Mouse (Mus musculus): ENCODE results near the gene Gm10840.
A peak's percentile ranks its signal among the peaks of the same experiment; 100 is the strongest.
"Not testable (repeated sequence)": the region's sequence is repeated elsewhere in the genome, so short reads cannot be mapped to it uniquely, and the experiment has no call there.

Gm10840 gene

GRCm38 (mm10) chr11:106160841-106161721 is at the start of gene Gm10840, which contains the start of gene Limd2:
TSS of gene Gm10840 (plus strand) at chr11:106160850.
TSS of gene Limd2 (minus strand) at chr11:106160860.
- peak; percentile 73 for DNase-seq

DNA sequence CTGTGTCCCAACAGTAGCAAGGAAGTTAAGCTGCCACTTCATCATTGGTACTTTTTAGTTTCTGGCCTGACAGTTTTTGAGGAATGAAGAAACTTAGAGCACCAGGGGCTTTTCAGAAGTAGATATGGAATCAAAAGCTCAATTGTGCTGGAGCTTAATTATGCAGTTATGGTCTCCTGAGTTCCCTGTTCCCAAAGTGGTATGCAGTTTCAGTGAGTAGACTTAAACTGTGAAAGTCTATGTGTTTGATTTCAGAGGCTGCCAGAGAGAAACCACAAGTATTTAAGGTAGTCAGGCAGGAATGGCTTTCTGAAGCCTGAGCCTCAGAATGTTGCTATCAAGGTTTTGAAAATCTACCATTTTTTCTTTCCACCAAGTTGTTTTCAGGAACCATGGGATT is 49.0 kb upstream of the Gm10840 start:
- no peak for DNase-seq

DNA sequence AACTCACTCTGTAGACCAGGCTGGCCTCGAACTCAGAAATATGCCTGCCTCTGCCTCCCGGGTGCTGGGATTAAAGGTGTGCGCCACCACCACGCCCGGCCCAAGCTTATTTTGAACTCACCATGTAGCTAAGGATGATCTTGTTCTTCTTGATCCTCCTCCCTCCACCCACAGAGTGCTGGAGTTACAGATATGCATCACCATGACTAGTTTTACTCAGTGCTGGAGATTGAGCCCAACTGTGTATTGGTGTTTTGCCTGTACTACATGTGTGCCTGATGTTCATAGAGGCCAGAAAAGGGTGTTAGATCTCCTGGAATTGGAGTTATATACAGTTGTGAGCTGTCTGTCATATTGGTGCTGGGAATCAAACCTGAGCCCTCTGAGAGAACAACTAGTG is 38.4 kb upstream of the Gm10840 start:
- no peak for DNase-seq

DNA sequence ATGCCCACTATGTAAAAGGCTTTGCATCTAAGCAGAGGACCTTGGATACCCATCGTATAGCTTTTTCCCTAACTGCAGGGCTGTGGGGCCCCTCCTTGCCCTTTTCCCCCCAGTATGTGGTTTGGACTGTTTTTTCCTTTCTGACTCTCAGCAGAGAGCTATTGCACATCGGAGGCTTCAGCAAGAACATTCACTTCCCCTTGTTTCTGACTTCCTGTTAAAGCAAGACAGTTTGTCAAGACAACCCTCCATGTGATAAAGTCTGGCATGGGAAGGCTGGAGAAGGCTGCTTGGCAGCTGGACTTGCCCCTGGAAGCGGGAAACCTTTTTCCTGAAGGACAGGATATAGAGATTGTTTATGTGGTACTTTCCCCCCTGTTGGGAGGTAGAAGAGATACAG is 37.9 kb upstream of the Gm10840 start:
- no peak for DNase-seq

DNA sequence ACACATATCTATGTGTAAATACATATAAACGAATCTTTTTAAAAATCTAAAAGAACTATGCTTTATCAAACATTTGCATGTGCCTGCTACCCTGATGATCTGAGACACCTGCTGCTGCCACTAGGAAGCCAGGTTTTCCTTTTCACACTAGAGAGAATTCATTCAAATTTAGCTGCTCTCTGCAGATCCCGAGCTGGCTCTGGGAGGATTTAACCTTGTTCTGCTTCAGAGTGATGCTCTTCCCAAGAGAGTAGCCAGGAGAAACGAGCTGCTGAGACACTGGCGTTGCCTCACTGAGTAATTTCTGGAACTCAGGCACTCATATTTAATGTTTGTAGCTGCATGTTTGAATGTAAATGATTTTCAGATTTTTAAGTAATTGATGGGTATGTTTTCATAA is 35.9 kb upstream of the Gm10840 start:
- no peak for DNase-seq

DNA sequence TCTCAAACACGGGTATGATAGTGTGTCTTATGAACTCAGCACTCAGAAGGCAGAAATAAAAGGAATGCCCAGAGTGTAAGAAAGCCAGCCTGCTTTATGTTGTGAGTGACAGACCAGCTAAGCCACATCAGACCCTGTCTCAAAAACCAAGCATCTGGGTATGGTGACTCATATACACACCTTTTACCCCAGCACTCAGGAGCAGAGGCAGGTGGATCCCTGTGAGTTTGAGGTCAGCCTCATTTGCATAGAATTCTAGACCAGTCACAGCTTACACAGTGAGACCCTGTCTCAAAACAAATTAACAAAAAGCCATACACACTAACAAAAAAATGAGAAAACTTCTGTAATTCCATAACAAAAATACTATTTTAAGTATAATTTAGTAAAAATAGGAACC is 34.8 kb upstream of the Gm10840 start:
- DNase-seq: no peak

GRCm38 (mm10) chr11:106126727-106127373 is 33.8 kb upstream of the Gm10840 start:
- DNase-seq: not testable (repeated sequence)

- DNase-seq: no peak
These were observed 31.2 kb upstream of the Gm10840 start for GRCm38 (mm10) chr11:106129477-106129876.

GRCm38 (mm10) chr11:106132516-106132915 is 28.1 kb upstream of the Gm10840 start:
- DNase-seq: no peak

- DNase-seq: peak; percentile 17
These were observed 25.8 kb upstream of the Gm10840 start for GRCm38 (mm10) chr11:106134580-106135528.

- no peak for DNase-seq
These were observed 9.4 kb upstream of the Gm10840 start for GRCm38 (mm10) chr11:106151219-106151618.

DNA sequence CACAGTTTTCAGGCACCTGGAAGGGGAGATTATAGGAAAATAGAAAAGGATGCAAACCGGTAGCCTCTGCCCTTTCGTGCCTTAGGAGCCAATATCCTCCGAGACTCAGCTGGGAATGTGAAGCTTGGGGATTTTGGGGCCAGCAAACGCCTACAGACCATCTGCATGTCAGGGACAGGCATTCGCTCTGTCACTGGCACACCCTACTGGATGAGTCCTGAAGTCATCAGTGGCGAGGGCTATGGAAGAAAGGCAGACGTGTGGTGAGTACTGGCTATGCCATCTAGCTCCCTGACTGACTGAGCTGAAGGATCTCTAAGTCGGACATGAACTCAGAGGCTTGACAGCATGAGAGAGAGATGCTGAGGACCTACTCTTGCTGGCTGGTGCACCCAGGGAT is 8.5 kb upstream of the Gm10840 start:
- no peak for DNase-seq

- peak; percentile 24 for DNase-seq
These were observed 6.6 kb upstream of the Gm10840 start for GRCm38 (mm10) chr11:106154091-106154490.

DNA sequence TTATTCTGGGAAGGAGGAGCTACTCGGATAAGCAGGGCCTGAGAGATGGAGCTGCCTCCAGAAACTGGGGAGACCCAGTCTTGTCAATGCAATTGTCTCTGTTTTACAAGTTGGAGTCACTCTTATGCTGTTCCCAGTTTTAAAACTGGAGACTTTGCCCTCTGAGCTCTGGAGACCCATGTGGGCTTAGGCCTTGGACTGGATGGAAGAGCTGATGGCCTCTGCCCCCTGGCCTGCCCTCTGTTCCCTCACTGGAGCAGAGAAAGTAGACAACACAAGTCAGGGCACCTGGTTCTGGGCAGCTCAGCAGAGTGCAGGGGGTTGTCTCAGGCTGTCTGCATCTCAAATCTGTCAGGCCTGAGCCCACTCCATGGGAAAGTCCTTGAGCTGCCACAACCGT is 5.9 kb upstream of the Gm10840 start:
- DNase-seq: no peak

DNA sequence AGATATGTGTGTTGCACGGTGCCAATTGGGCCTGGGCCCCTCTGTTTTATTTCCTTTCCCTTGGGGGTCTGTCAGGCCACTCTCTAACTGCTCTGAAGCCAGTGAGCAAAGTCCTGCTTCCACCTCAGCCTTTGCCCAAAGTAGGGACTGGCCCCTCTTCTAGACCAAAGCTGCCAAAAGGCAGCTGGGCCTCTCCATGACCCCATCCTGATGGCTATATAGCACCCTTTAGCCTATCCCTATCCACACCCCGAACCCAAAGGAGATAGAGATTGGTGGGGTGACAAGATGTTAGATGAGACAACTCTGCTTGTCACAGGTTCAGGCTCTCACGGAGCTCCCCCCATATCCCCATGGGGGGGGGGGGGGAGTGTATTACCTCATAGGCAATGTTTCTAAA is 4.9 kb upstream of the Gm10840 start:
- DNase-seq: no peak

DNA sequence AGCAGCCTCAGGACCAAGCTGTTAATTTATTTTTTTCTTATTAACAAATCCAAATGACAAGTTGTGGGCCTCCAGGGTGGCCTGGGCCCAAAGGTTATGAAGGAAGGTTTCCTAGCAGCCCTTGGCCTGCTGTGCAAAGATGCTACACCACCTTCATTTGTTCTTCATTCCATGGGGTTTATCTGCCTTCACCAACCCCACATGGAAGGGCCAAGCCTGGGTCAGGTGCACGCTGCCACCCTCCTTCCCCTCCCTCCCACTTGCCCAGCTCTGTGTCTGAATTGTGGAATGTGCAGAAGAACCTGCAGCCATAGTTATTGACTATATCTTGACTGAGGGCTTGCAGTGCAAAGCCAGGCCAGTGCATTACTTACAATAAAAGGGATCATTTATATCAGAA is 4.4 kb upstream of the Gm10840 start:
- no peak for DNase-seq

DNA sequence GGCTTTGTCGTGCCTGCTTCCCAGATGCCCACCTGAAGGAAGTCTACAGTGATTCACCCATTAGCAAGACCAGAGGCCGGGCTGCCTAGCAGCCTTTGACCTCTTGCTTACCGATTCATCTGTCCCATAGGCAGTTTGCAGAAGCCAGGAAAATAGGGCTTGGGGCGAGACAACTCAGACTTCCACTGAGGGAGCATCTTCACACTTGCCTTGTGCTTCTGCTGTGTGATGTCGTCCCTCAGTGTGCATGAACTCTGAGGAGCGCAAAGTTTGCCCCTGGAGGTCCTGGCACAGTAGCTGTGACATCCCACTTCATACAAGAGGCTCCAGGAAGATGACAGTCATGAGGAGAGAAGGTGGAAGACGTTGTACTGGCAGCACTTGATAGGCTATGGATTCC is 3.5 kb upstream of the Gm10840 start:
- no peak for DNase-seq

GRCm38 (mm10) chr11:106158081-106158929 is 2.3 kb upstream of the Gm10840 start:
- DNase-seq: peak; percentile 67

DNA sequence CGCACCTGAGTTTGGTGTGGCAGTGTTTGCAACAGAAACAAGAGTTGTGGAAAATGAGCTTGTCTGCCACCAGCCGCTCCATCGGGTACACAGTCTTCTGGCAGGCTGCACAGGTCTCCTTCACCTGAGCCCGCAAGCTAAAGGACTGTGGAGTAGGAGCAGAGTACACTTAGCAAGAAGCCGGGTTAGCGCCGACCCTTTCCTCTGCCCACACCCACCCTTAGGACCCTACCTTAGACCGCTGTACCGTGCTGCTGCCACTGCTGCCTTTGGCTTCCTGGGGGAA is 1.8 kb upstream of the Gm10840 start:
- DNase-seq: no peak

- peak; percentile 52 for DNase-seq
These were observed 1.3 kb upstream of the Gm10840 start for GRCm38 (mm10) chr11:106159216-106159920.

Data from retina, postnatal 1 day (tissue).